Mouse (Mus musculus): ENCODE measurements at regions not wholly inside any gene's neighbourhood (a gene's known extent, or its start where the extent isn't known, plus 50 kb on each side); places are given as distances from the start of the nearest gene placed in this dataset.

DNA sequence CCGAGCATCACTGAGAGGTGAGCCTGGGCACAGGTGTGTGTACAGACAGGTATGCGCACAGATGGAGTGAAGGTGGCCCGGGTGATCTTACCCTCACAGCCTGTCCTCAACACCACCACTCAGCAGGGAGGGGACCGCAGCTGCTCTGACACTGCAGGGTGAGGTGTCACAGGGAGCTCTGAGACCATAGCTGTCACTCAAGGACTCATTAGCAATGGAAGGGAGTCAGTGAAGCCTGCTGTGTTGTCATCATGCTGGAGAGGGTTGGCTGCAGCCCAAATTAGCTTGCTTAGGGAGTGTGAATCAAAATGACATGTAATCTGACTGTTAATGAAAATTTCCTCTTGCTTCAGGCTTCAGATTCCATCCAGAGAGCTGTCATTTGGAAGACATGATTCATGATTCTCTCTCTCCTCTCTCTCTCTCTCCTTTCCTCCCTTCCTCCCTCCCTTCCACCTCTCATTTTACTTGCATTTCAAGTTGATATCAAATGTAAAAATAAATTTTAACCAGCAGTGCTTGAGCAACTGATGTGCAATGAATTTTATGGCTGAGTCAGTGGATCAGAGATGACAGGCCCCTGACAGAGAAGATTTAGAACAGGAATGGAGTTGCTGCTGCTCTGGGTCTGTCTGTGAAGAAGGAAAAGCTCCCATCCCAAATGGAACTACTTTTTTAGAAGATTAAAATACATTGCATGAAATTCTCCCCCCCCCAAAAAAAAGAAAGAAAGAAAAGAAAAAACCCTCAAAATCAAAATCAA, 496.5 kb downstream of the Dcdc2c start:
- Histone ChIP-seq H3K9ac (ENCODE audit: low read depth, low read length) (no peak overlapping the region), H3K27ac (ENCODE audit: low read length) (peak overlapping the region; percentile 78), H3K4me1 (ENCODE audit: control insufficient read depth, insufficient read depth, low read length) (peaks cover 11% of the 10 kb centered on the region), H3K4me3 (ENCODE audit: low read depth, low read length) (no peak overlapping the region), H3K9me3 (replicated peaks; ENCODE audit: control insufficient read depth, low read length, poor library complexity, severe bottlenecking) (no peaks in the 10 kb centered on the region), H3K27me3 (ENCODE audit: control insufficient read depth, insufficient read depth, low read depth, low read length) (no peaks in the 10 kb centered on the region), H3K36me3 (ENCODE audit: control insufficient read depth, insufficient read depth, low read length) (no peaks in the 10 kb centered on the region), H3K4me2 (ENCODE audit: low read length) (peak overlapping the region; percentile 26; the same call in 1 of the 2 replicates)
- ATAC-seq, result peak; percentile 95
- 23% methylated on average over 4 of the region's 4 CpGs for WGBS

DNA sequence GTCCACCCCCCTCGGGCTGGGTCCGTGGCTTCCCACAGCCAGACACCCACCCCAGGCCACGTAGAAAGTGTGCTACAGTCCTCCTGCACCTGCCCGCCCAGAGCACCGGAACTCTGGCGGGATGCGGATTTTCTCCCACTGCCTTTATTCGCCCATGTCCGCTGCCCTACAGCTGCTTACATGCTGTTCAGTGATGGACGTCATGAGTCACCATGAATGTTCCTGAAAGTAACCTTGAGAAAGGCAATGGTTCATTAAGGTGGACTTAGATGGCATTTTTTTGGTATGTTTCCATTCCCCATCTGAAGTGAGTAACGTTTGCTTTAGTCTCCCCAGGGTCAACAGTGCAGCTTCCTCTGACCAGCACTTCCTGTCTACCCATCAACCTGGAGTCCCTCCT, 497.8 kb downstream of the Dcdc2c start:
- peaks cover 12% of the 10 kb centered on the region for H3K4me1 ChIP-seq (ENCODE audit: control insufficient read depth, insufficient read depth, low read length)
- H3K27me3 ChIP-seq (ENCODE audit: control insufficient read depth, insufficient read depth, low read depth, low read length), result no peaks in the 10 kb centered on the region
- no peak for ATAC-seq
- H3K9ac ChIP-seq (ENCODE audit: low read depth, low read length), result no peak overlapping the region
- H3K4me2 ChIP-seq (ENCODE audit: low read length), result no peak overlapping the region
- no peak overlapping the region for H3K27ac ChIP-seq (ENCODE audit: low read length)
- H3K9me3 ChIP-seq (replicated peaks; ENCODE audit: control insufficient read depth, low read length, poor library complexity, severe bottlenecking), result no peaks in the 10 kb centered on the region
- 94% methylated on average over 11 of the region's 11 CpGs for WGBS
- H3K4me3 ChIP-seq (ENCODE audit: low read depth, low read length), result no peak overlapping the region
- H3K36me3 ChIP-seq (ENCODE audit: control insufficient read depth, insufficient read depth, low read length), result no peaks in the 10 kb centered on the region

DNA sequence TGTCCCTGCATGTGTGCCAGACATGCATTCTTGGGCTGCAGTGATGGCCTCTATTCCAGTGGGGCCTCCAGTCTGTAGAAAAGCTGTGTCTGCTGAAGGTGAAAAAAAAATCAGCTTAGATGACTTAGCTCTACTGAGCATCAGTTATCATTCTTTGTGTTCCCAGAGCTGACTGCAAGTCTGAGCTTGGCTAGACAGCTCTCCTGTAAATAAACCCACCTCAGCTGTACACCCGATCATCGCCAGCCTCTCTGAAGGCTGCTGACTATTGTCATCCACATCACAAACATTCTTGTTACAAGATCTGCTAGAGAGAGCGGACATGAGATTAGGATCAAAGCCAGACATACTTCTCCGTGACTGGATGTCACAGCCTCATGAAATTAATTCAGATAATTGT, 504.2 kb downstream of the Dcdc2c start:
- ATAC-seq, result no peak
- WGBS, result 38% methylated on average over 4 of the region's 4 CpGs
- peak overlapping the region; percentile 38 for H3K27ac ChIP-seq (ENCODE audit: low read length)
- peaks cover 21% of the 10 kb centered on the region for H3K4me1 ChIP-seq (ENCODE audit: control insufficient read depth, insufficient read depth, low read length)
- H3K4me3 ChIP-seq (ENCODE audit: low read depth, low read length), result no peak overlapping the region
- no peaks in the 10 kb centered on the region for H3K27me3 ChIP-seq (ENCODE audit: control insufficient read depth, insufficient read depth, low read depth, low read length)
- H3K9me3 ChIP-seq (replicated peaks; ENCODE audit: control insufficient read depth, low read length, poor library complexity, severe bottlenecking), result no peaks in the 10 kb centered on the region
- H3K9ac ChIP-seq (ENCODE audit: low read depth, low read length), result no peak overlapping the region
- H3K4me2 ChIP-seq (ENCODE audit: low read length), result no peak overlapping the region
- no peaks in the 10 kb centered on the region for H3K36me3 ChIP-seq (ENCODE audit: control insufficient read depth, insufficient read depth, low read length)

DNA sequence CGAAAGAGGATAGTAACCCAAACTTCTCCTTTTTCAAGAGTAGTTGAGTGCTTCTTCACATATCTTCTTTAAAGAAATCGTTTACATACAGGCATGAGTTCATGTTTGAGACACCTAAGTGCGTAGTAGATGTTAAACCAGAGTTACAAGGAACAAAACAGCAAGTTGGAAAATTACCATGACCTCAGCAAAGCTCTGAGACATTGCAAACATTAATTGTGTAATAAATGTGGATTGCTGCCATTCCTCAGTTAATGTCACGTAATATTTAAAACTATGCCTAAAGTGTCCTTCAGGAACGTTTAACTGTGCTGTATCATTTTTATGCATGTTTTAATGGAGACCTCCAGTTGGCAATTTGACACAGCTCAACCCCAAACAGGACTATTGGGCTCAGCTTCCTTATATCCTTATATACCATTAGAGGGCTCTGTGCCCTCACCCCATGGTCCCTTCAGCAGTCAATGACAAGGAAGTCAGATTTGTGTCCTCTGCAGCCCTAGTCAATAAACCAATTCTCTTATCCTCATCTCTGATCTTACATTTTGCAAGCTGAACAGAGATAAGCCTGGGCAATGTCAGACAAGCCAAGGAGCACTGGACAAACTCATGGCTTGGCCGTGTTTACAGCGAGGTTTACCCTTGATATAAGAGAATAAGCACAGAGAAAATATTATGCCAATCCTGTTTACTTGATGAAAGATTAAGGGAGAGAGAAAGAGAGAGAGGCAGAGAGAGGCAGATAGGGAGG, 513.9 kb downstream of the Dcdc2c start:
- no peaks in the 10 kb centered on the region for H3K9me3 ChIP-seq (replicated peaks; ENCODE audit: control insufficient read depth, low read length, poor library complexity, severe bottlenecking)
- no peak overlapping the region for H3K27ac ChIP-seq (ENCODE audit: low read length)
- H3K27me3 ChIP-seq (ENCODE audit: control insufficient read depth, insufficient read depth, low read depth, low read length), result no peaks in the 10 kb centered on the region
- no peak overlapping the region for H3K4me3 ChIP-seq (ENCODE audit: low read depth, low read length)
- WGBS, result 83% methylated on average over 7 of the region's 7 CpGs
- no peak overlapping the region for H3K4me2 ChIP-seq (ENCODE audit: low read length)
- ATAC-seq, result no peak
- H3K36me3 ChIP-seq (ENCODE audit: control insufficient read depth, insufficient read depth, low read length), result no peaks in the 10 kb centered on the region
- H3K9ac ChIP-seq (ENCODE audit: low read depth, low read length), result no peak overlapping the region
- no peaks in the 10 kb centered on the region for H3K4me1 ChIP-seq (ENCODE audit: control insufficient read depth, insufficient read depth, low read length)

DNA sequence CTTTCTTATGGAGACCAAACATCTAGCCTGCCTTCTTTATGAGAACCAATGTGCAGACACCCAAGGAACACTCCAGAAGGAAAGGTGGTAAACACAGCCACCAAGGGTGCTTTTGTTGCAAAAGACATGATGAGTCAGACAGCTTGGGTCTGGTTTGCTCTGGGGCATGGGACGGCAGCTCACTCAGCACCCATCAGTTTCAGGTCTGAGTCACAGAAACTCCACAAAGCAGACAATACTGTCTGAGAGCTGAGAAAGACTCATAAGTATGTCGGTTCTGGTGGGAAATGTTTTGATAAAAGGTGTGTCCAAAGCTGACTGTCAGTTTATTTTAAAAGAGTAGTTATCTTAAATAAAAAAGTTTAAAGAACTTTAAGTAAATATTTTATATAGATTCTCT, 553.0 kb downstream of the Dcdc2c start:
- Histone ChIP-seq H3K4me3 (ENCODE audit: low read depth, low read length) (no peak overlapping the region), H3K4me1 (ENCODE audit: control insufficient read depth, insufficient read depth, low read length) (no peaks in the 10 kb centered on the region), H3K36me3 (ENCODE audit: control insufficient read depth, insufficient read depth, low read length) (no peaks in the 10 kb centered on the region), H3K27me3 (ENCODE audit: control insufficient read depth, insufficient read depth, low read depth, low read length) (no peaks in the 10 kb centered on the region), H3K9me3 (replicated peaks; ENCODE audit: control insufficient read depth, low read length, poor library complexity, severe bottlenecking) (no peaks in the 10 kb centered on the region), H3K4me2 (ENCODE audit: low read length) (no peak overlapping the region), H3K9ac (ENCODE audit: low read depth, low read length) (no peak overlapping the region), H3K27ac (ENCODE audit: low read length) (no peak overlapping the region)
- no peak for ATAC-seq
- 86% methylated on average over 2 of the region's 2 CpGs for WGBS

DNA sequence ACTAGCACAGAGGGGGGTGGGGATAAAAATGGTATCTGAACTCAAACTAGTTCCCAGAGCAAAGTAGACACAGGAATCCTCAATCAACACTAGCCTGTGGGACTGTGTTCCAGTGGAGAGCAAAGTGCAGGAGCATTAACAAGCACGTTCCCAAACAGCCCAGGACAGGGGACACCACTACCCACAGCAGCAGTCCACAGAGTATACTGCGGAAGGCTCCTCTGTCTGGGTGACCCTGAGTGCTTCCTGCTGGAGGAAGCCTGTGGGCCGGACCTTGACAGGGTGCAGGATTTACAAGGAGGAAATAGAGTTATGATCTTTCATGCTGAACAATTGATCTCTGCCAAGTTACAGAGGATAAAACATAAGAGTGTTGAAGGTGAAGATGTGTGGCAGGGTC, 560.0 kb downstream of the Dcdc2c start:
- H3K4me2 ChIP-seq (ENCODE audit: low read length), result no peak overlapping the region
- H3K27ac ChIP-seq (ENCODE audit: low read length), result no peak overlapping the region
- H3K9me3 ChIP-seq (replicated peaks; ENCODE audit: control insufficient read depth, low read length, poor library complexity, severe bottlenecking), result no peaks in the 10 kb centered on the region
- no peaks in the 10 kb centered on the region for H3K27me3 ChIP-seq (ENCODE audit: control insufficient read depth, insufficient read depth, low read depth, low read length)
- ATAC-seq, result no peak
- 74% methylated on average over 3 of the region's 3 CpGs for WGBS
- no peaks in the 10 kb centered on the region for H3K36me3 ChIP-seq (ENCODE audit: control insufficient read depth, insufficient read depth, low read length)
- H3K4me1 ChIP-seq (ENCODE audit: control insufficient read depth, insufficient read depth, low read length), result no peaks in the 10 kb centered on the region
- no peak overlapping the region for H3K4me3 ChIP-seq (ENCODE audit: low read depth, low read length)
- no peak overlapping the region for H3K9ac ChIP-seq (ENCODE audit: low read depth, low read length)

DNA sequence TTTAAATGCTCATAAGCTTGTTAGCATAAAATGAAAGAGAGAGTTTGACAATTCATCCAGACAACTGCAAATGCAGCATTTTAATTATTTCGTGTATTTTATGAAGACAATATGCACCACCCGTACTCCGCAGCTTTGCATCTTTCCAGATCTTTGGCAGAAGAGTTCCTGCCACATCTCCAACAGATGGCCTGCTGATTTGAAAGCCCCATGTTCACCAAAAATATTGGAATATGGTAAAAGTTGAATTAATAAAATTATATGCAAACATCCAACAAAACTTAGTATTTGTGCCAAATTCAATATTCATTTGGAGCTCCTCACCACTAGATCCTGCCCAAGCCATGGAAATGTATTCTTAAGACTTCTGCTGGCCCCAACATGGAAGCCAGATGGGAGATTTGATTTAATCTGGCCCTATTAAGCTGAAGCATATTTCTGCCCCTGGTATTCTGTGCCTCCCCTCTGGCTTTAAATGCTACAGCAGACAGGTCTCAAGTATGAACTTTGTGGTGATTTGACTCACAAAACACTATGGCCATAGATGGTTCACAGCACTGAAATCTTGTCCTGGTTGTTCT, 567.8 kb downstream of the Dcdc2c start:
- no peak overlapping the region for H3K9ac ChIP-seq (ENCODE audit: low read depth, low read length)
- no peaks in the 10 kb centered on the region for H3K27me3 ChIP-seq (ENCODE audit: control insufficient read depth, insufficient read depth, low read depth, low read length)
- H3K27ac ChIP-seq (ENCODE audit: low read length), result no peak overlapping the region
- 82% methylated on average over 3 of the region's 3 CpGs for WGBS
- H3K36me3 ChIP-seq (ENCODE audit: control insufficient read depth, insufficient read depth, low read length), result no peaks in the 10 kb centered on the region
- no peak overlapping the region for H3K4me3 ChIP-seq (ENCODE audit: low read depth, low read length)
- ATAC-seq, result no peak
- no peaks in the 10 kb centered on the region for H3K9me3 ChIP-seq (replicated peaks; ENCODE audit: control insufficient read depth, low read length, poor library complexity, severe bottlenecking)
- H3K4me2 ChIP-seq (ENCODE audit: low read length), result no peak overlapping the region
- H3K4me1 ChIP-seq (ENCODE audit: control insufficient read depth, insufficient read depth, low read length), result no peaks in the 10 kb centered on the region

DNA sequence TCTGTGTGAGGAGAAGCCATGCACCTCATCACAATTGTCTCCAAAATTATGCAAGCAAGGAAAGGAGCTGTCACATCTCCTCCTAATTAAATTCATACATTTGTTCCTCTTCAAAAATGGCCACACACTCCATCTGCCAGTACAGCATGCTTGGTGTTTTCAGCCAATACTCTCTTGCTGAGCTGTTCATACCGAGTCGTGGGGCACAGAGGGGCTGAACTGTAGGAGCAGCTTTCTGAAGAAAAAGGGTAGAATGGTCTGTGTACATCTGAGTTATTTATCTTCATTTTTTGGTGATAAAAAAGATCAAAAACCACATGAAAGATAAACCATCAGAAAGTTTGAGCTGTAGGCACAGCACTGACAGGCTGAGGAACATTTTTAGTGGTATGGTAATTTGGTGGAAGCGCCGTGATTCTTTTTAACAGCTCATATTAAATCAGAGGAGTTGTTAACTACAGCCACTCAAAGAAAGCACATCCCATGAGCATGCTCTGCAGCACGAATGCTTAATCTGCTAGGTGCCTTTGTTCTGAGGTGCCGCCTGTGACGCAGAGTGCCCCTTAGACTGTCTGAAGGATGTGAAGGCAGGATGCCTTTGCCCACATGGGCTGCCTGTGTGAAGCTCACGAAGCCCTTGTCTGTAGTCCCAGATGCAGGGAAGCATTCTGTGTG, 573.8 kb downstream of the Dcdc2c start:
- no peaks in the 10 kb centered on the region for H3K27me3 ChIP-seq (ENCODE audit: control insufficient read depth, insufficient read depth, low read depth, low read length)
- no peaks in the 10 kb centered on the region for H3K9me3 ChIP-seq (replicated peaks; ENCODE audit: control insufficient read depth, low read length, poor library complexity, severe bottlenecking)
- H3K36me3 ChIP-seq (ENCODE audit: control insufficient read depth, insufficient read depth, low read length), result no peaks in the 10 kb centered on the region
- 12% methylated on average over 8 of the region's 8 CpGs for WGBS
- ATAC-seq, result peak; percentile 78
- peak overlapping the region; percentile 18; the same call in 1 of the 2 replicates for H3K9ac ChIP-seq (ENCODE audit: low read depth, low read length)
- peak overlapping the region; percentile 8 for H3K4me2 ChIP-seq (ENCODE audit: low read length)
- peaks cover 16% of the 10 kb centered on the region for H3K4me1 ChIP-seq (ENCODE audit: control insufficient read depth, insufficient read depth, low read length)
- H3K4me3 ChIP-seq (ENCODE audit: low read depth, low read length), result no peak overlapping the region
- H3K27ac ChIP-seq (ENCODE audit: low read length), result peak overlapping the region; percentile 80
